Mouse (Mus musculus): ENCODE results near the gene Otub1.

GRCm38 (mm10) chr19:7205326-7205725 lies 790 bp downstream of the Otub1 start:
- no peak for TF ChIP-seq CTCF (IDR thresholded peaks at IDR 0.05; ENCODE audit: borderline replicate concordance, control insufficient read depth, extremely low read depth, insufficient read depth, low read length, poor library complexity)
- no peak for TF ChIP-seq POLR2A (IDR thresholded peaks at IDR 0.05; ENCODE audit: control insufficient read depth, extremely low read depth, insufficient read depth, low read length, poor library complexity)

Data from thymus, adult 2 months (tissue).